ENCODE assay signal across 11 mouse cellular contexts in genomic region chr4:141853437-141853836, GRCm38 (mm10). TPM values are rescaled to one million over a fixed set of nuclear protein-coding genes. Genes with fewer than 3 reads are reported as not detected.
DNase-seq lines count a peak whose midpoint lies in the region; ATAC-seq and TF ChIP-seq lines count a peak whose summit lies in the region.
"Had no signal": no experiment of that assay in that cellular context is flagged by ENCODE, and none has a peak within 500 bp of the region (broad histone marks: within the 10 kb centered on the region; RNA-seq: fewer than 3 reads in every experiment).

No protein-coding gene starts in this region.

- 81% methylated on average over 9 of the region's 9 CpGs for WGBS in forebrain, embryonic 10.5 days
- WGBS in forebrain, embryonic 12.5 days = 73% methylated on average over 9 of the region's 9 CpGs

- TF ChIP-seq RAD21 in CH12.LX (IDR thresholded peaks at IDR 0.05; ENCODE audit: low read depth, low read length) = peak; percentile 44

- TF ChIP-seq EP300 in CH12.LX (IDR thresholded peaks at IDR 0.05; ENCODE audit: low read length) = no peak

- H3K79me2 ChIP-seq in CH12.LX (replicated peaks; ENCODE audit: control insufficient read depth, extremely low read depth, insufficient read depth, poor library complexity, severe bottlenecking) = no peaks in the 10 kb centered on the region

- no peak overlapping the region for H3K27ac ChIP-seq in forebrain, embryonic 10.5 days
- no peak overlapping the region for H3K27ac ChIP-seq in forebrain, embryonic 12.5 days
- no peak overlapping the region for H3K27ac ChIP-seq in CH12.LX (ENCODE audit: insufficient read depth, low read depth)
- H3K27ac ChIP-seq: lung, embryonic 15.5 days; stomach, embryonic 15.5 days had no signal

- in situ Hi-C loops in CH12.LX (cut with MboI; ENCODE audit: low pct_ligation_motif_present, low pct_unique_long_range_greater_than_20kb, low sequenced_read_pairs) = no loop called here

- H3K27me3 ChIP-seq in forebrain, embryonic 10.5 days (ENCODE audit: poor library complexity, severe bottlenecking) = no peaks in the 10 kb centered on the region
- H3K27me3 ChIP-seq in forebrain, embryonic 12.5 days = no peaks in the 10 kb centered on the region
- H3K27me3 ChIP-seq in CH12.LX (replicated peaks) = no peaks in the 10 kb centered on the region
- H3K27me3 ChIP-seq: lung, embryonic 15.5 days; stomach, embryonic 15.5 days had no signal

- TF ChIP-seq CTCF in CH12.LX (conservative IDR thresholded peaks at IDR 0.05 in 1 of 2, IDR thresholded peaks at IDR 0.05 in 1 of 2; ENCODE audit: low read depth in 2 of 2, low read length in 2 of 2) = peak; percentile 29 to 66; a peak in 2 of 4 replicates

- peak; percentile 56 for DNase-seq in forebrain, embryonic 10.5 days (ENCODE audit: extremely low spot score, low spot score)
- DNase-seq in left cerebral cortex, adult 18-20 months (ENCODE audit: low spot score in 2 of 2) = peak; percentile 74 to 76
- no peak for DNase-seq in left cerebral cortex, adult 11 months (ENCODE audit: low spot score)
- DNase-seq in CH12.LX (ENCODE audit: extremely low read depth) = peak; percentile 44
- DNase-seq in embryo, embryonic 10 days (ENCODE audit: low spot score) = peak; percentile 78
- DNase-seq in lung, postnatal 10 days = peak; percentile 62

- dilution Hi-C loops in CH12.LX (cut with MboI; ENCODE audit: extremely low pct_ligation_motif_present, extremely low pct_unique_long_range_greater_than_20kb, low sequenced_read_pairs) = no loop called here

- no peak for ATAC-seq in forebrain, embryonic 12.5 days (ENCODE audit: low FRiP score)
- ATAC-seq in frontal cortex, adult (ENCODE audit: low TSS enrichment) = no peak

- no peaks in the 10 kb centered on the region for H3K36me3 ChIP-seq in forebrain, embryonic 10.5 days (replicated peaks)
- peaks cover under 1% of the 10 kb centered on the region; the same call in 1 of the 2 replicates for H3K36me3 ChIP-seq in forebrain, embryonic 12.5 days (replicated peaks)
- peaks cover 0 to 10% of the 10 kb centered on the region in 2 experiments for H3K36me3 ChIP-seq in CH12.LX (replicated peaks in 1 of 2; ENCODE audit: control insufficient read depth in 1 of 2, insufficient read depth in 1 of 2, low read length in 1 of 2)
- H3K36me3 ChIP-seq: lung, embryonic 15.5 days; stomach, embryonic 15.5 days had no signal

- peaks cover 6% of the 10 kb centered on the region; the same call in 1 of the 2 replicates for H3K9me3 ChIP-seq in forebrain, embryonic 10.5 days
- no peaks in the 10 kb centered on the region for H3K9me3 ChIP-seq in forebrain, embryonic 12.5 days
- H3K9me3 ChIP-seq in CH12.LX (replicated peaks; ENCODE audit: low read length) = no peaks in the 10 kb centered on the region
- H3K9me3 ChIP-seq: lung, embryonic 15.5 days; stomach, embryonic 15.5 days had no signal

- TF ChIP-seq POLR2A in CH12.LX (IDR thresholded peaks at IDR 0.05; ENCODE audit: low read depth, low read length) = no peak

- H3K4me2 ChIP-seq in forebrain, embryonic 12.5 days = no peak overlapping the region
- H3K4me2 ChIP-seq in CH12.LX (ENCODE audit: insufficient read depth, low read depth, poor library complexity, severe bottlenecking) = no peak overlapping the region
- H3K4me2 ChIP-seq: lung, embryonic 15.5 days; stomach, embryonic 15.5 days had no signal

- H3K9ac ChIP-seq in forebrain, embryonic 12.5 days = no peak overlapping the region
- no peak overlapping the region for H3K9ac ChIP-seq in CH12.LX (ENCODE audit: insufficient read depth, low read depth)
- H3K9ac ChIP-seq: lung, embryonic 15.5 days; stomach, embryonic 15.5 days had no signal

- H3K4me3 ChIP-seq in forebrain, embryonic 10.5 days = no peak overlapping the region
- H3K4me3 ChIP-seq in forebrain, embryonic 12.5 days (replicated peaks) = no peak overlapping the region
- no peak overlapping the region for H3K4me3 ChIP-seq in CH12.LX (replicated peaks in 1 of 3; ENCODE audit: low read depth in 2 of 3, low read length in 2 of 3, poor library complexity in 1 of 3)
- H3K4me3 ChIP-seq: lung, embryonic 15.5 days; stomach, embryonic 15.5 days had no signal

- 0 out of 2 replicates have a peak, but pooled peaks cover 3% of the 10 kb centered on the region for H3K4me1 ChIP-seq in forebrain, embryonic 10.5 days
- peaks cover 2% of the 10 kb centered on the region for H3K4me1 ChIP-seq in forebrain, embryonic 12.5 days
- H3K4me1 ChIP-seq in CH12.LX (ENCODE audit: control insufficient read depth in 1 of 2, insufficient read depth in 2 of 2) = peaks cover 0 to 14% of the 10 kb centered on the region in 2 experiments; a peak in 2 of 4 replicates

TF ChIP-seq in CH12.LX, 34 proteins besides CTCF, POLR2A, EP300 and RAD21:
- no peak for TF ChIP-seq GABPA (IDR thresholded peaks at IDR 0.05; ENCODE audit: insufficient replicate concordance, low read depth, low read length)
- TF ChIP-seq SMC3 (IDR thresholded peaks at IDR 0.05; ENCODE audit: low read depth, low read length) = peak; percentile 67
TF ChIP-seq in CH12.LX: peak in this region for 1.

RNA-seq across cellular contexts. Expression of gene Ctrc, which starts 7.3 kb away (rescaled TPM):
- polyA plus RNA-seq in forebrain, embryonic 10.5 days (2016; fragmentation: Nextera tagmentation; extraction: Ambion mirVana) = not detected in 2 replicates
- polyA plus RNA-seq in forebrain, embryonic 12.5 days (2016; fragmentation: Nextera tagmentation; extraction: Ambion mirVana) = not detected in 2 replicates
- total RNA-seq in left cerebral cortex, adult 18-20 months (2021) = not detected
- total RNA-seq in CH12.LX (2012; rRNA removed) (not detected in 2 replicates), CH12.LX (2014; rRNA removed) (not detected in 2 replicates)
- not detected in 2 replicates for polyA plus RNA-seq in CH12.LX (2012; ENCODE audit: insufficient read length, low read depth)
- total RNA-seq: heart, adult 18-20 months had no signal
- polyA plus RNA-seq: lung, embryonic 15.5 days had no signal

RNA-seq across cellular contexts. Expression of gene Efhd2, which starts 21.3 kb away (rescaled TPM):
- polyA plus RNA-seq in forebrain, embryonic 10.5 days (2016; fragmentation: Nextera tagmentation; extraction: Ambion mirVana) = 39.5 and 41.5 TPM in 2 replicates
- 75.3 and 90.6 TPM in 2 replicates for polyA plus RNA-seq in forebrain, embryonic 12.5 days (2016; fragmentation: Nextera tagmentation; extraction: Ambion mirVana)
- 100 to 1,000 TPM; 298 to 317 TPM for total RNA-seq in left cerebral cortex, adult 18-20 months (2021)
- total RNA-seq in CH12.LX (2012; rRNA removed) (43.8 and 51.5 TPM in 2 replicates), CH12.LX (2014; rRNA removed) (34.7 and 44.1 TPM in 2 replicates)
- polyA plus RNA-seq in CH12.LX (2012; ENCODE audit: insufficient read length, low read depth) = 132 and 143 TPM in 2 replicates

RNA-seq across cellular contexts. Expression of gene Cela2a, which starts 27.5 kb away (rescaled TPM):
- polyA plus RNA-seq in forebrain, embryonic 10.5 days (2016; fragmentation: Nextera tagmentation; extraction: Ambion mirVana) = not detected in 2 replicates
- polyA plus RNA-seq in forebrain, embryonic 12.5 days (2016; fragmentation: Nextera tagmentation; extraction: Ambion mirVana) = not detected in 2 replicates
- not detected for total RNA-seq in left cerebral cortex, adult 18-20 months (2021)
- total RNA-seq in CH12.LX (2012; rRNA removed) (1.0 and 2.6 TPM in 2 replicates), CH12.LX (2014; rRNA removed) (0.23 and 0.30 TPM in 2 replicates)
- 0.30 and 0.43 TPM in 2 replicates for polyA plus RNA-seq in CH12.LX (2012; ENCODE audit: insufficient read length, low read depth)
- total RNA-seq: heart, adult 18-20 months had no signal
- polyA plus RNA-seq: lung, embryonic 15.5 days had no signal
